Mouse (Mus musculus) liver, adult (tissue): Measurements from ENCODE around the gene Mrpl23.

Experiments used
- GATA4 ChIP-seq: IDR thresholded peaks from 2 replicates; pipeline ENCODE4 v1.6.1; 2014; ENCODE audit warnings: mild to moderate bottlenecking, low read length; ENCODE audit not compliant: insufficient replicate concordance

The Mrpl23 gene

GRCm38 (mm10) chr7:142509518-142509917, 23.0 kb upstream of the Mrpl23 start:
- no peak for TF ChIP-seq GATA4

GRCm38 (mm10) chr7:142510021-142510777, 22.3 kb upstream of the Mrpl23 start:
- no peak for TF ChIP-seq GATA4

- TF ChIP-seq GATA4: no peak
Measured at GRCm38 (mm10) chr7:142514048-142514447, 18.4 kb upstream of the Mrpl23 start.

- TF ChIP-seq GATA4: no peak
Measured at GRCm38 (mm10) chr7:142516221-142516978, 16.1 kb upstream of the Mrpl23 start.

GRCm38 (mm10) chr7:142517531-142517930, 15.0 kb upstream of the Mrpl23 start:
- no peak for TF ChIP-seq GATA4

- TF ChIP-seq GATA4: no peak
Measured at GRCm38 (mm10) chr7:142520331-142520730, 12.2 kb upstream of the Mrpl23 start.

GRCm38 (mm10) chr7:142522352-142522751, 10.1 kb upstream of the Mrpl23 start:
- TF ChIP-seq GATA4: no peak

- no peak for TF ChIP-seq GATA4
Measured at GRCm38 (mm10) chr7:142523200-142523990, 9.1 kb upstream of the Mrpl23 start.

GRCm38 (mm10) chr7:142525342-142526178, 6.9 kb upstream of the Mrpl23 start:
- no peak for TF ChIP-seq GATA4

- no peak for TF ChIP-seq GATA4
Measured at GRCm38 (mm10) chr7:142529350-142529749, 3.1 kb upstream of the Mrpl23 start.

GRCm38 (mm10) chr7:142531973-142532521, 439 bp upstream of the Mrpl23 start:
- no peak for TF ChIP-seq GATA4

GRCm38 (mm10) chr7:142533059-142533855, 771 bp downstream of the Mrpl23 start:
- no peak for TF ChIP-seq GATA4

- TF ChIP-seq GATA4: no peak
Measured at GRCm38 (mm10) chr7:142535116-142535515, 2.6 kb downstream of the Mrpl23 start.

GRCm38 (mm10) chr7:142535832-142536231, 3.3 kb downstream of the Mrpl23 start:
- peak; percentile 85 for TF ChIP-seq GATA4

GRCm38 (mm10) chr7:142537181-142537580, 4.7 kb downstream of the Mrpl23 start:
- TF ChIP-seq GATA4: no peak
